Mouse (Mus musculus) layer of hippocampus, adult 2 months (tissue): ENCODE measurements around the gene Hebp1. TPM values are rescaled to one million over a fixed set of nuclear protein-coding genes. Genes with fewer than 3 reads are reported as not detected.

Experiments used
- DNase-seq, 2 experiments: peaks; one replicate each; pipeline ENCODE4 v3.0.0; 2022; ENCODE audit warnings: low spot score in 2 of 2
- H3K27ac ChIP-seq: fragments of 200-600 bp; 2 replicates; pipeline ENCODE4 v1.8.1; 2022
- H3K4me3 ChIP-seq: fragments of 200-600 bp; 2 replicates; pipeline ENCODE4 v1.8.1; 2022; ENCODE audit warnings: mild to moderate bottlenecking
- CTCF ChIP-seq: fragments of 200-600 bp; conservative IDR thresholded peaks from 2 replicates; pipeline ENCODE4 v1.8.1; 2022; ENCODE audit warnings: antibody characterized with exemption, mild to moderate bottlenecking, moderate library complexity
- long read RNA-seq, 2 experiments: library from polyadenylated mRNA; stranded (forward); transcript quantifications; one replicate each; pipeline ENCODE4 v2.0.0; 2021; ENCODE audit warnings: borderline mapping rate in 2 of 2
- total RNA-seq, 2 experiments: library from RNA; stranded (reverse); gene quantifications; 2 replicates each; pipeline ENCODE4 v1.2.3; 2021

Gene Hebp1
- 10 to 100 TPM; 74.1 to 79.1 TPM for total RNA-seq
- long read RNA-seq, experiment 1, partial matches to known transcripts: 0 of 6 reads
- long read RNA-seq, experiment 1, other reads (novel, unspliced or antisense): 3 of 6 reads
- long read RNA-seq, experiment 2, transcript Hebp1-201 (4 exons, 1,058 nt): major isoform, 7 of 11 reads
- long read RNA-seq, experiment 2, partial matches to known transcripts: 0 of 11 reads
- long read RNA-seq, experiment 2, other reads (novel, unspliced or antisense): 4 of 11 reads

DNA sequence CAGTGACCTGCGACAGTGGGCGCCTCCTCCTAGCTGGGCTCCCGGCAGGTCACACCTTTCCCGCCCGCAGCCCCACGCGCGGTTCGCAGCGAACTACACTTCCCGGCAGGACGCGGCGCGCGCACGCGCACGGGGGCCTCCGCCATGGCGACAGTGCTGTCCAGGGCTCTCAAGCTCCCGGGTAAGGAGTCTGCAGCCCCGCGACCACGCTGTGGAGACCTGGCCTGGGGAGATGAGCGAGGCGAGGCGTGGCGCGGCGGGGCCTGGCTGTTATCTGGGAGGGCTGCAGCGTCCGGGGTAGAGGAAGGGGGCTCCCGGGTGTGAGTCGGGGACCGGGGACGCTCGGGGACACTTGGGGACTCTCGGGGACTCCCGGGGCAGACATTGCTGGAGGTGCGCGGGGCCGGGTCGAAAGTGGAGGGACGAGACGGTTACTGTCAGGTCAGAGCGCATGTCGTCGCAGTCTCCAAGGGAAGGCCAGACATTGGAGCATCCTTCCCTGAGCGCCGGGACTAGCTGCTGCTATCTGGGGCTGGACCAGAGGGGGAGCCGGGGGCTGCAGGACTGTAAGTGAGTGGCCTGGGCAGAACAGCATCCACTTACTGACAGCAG is at the start of gene Hebp1, which contains the start of gene Fam234b:
Hebp1 (minus strand) TSS at position 102 of the 612 bp plus-strand sequence.
Fam234b (plus strand) TSS at position 57 of the 612 bp plus-strand sequence.
- peak within 1 kb of the TSS; percentile 96 for H3K27ac ChIP-seq
- peak within 1 kb of the TSS; percentile 86 for H3K4me3 ChIP-seq
- TF ChIP-seq CTCF: peak; percentile 52
- DNase-seq: peak; percentile 84 to 89

DNA sequence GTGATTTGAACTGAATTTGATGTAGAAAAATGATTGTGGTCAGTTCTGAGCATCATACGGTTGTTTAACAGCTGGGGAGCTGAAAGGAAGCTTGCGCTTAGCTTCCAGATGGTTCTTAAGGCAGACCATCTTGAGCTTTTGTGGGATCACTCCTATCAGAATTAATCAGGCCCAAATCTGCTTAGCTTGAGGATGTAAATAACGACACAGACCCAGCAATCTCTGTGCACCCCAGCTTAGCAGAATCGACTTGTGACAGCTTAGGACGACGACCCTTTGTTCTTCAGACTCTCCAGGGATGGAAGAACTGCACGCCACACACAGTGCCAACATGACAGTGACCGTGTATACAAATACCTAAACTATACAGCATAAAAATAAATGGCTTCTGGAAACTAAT is 47.8 kb upstream of the Hebp1 start:
- DNase-seq: no peak
- no peak overlapping the region for H3K27ac ChIP-seq
- no peak overlapping the region for H3K4me3 ChIP-seq
- TF ChIP-seq CTCF: no peak

DNA sequence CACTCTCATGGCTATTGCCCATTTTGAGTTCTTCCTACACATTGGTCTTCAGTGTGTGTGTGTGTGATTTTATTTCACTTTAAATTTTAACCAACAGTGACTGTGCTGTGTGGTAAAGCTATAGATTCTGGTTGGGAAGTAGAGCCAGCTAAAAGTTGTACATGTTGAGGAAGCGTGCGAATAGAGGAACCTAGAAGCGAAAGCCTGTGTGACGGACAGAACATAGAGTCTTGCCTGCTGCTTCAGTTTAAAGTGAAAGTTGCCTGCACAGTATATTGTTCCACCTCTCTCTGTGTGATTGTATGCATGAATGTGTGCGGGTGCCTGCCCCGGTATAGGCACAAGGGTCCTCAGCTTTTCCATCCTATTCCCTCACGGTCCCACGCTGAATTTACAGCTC is 42.5 kb upstream of the Hebp1 start:
- H3K27ac ChIP-seq: no peak overlapping the region
- no peak for DNase-seq
- H3K4me3 ChIP-seq: no peak overlapping the region
- TF ChIP-seq CTCF: no peak

DNA sequence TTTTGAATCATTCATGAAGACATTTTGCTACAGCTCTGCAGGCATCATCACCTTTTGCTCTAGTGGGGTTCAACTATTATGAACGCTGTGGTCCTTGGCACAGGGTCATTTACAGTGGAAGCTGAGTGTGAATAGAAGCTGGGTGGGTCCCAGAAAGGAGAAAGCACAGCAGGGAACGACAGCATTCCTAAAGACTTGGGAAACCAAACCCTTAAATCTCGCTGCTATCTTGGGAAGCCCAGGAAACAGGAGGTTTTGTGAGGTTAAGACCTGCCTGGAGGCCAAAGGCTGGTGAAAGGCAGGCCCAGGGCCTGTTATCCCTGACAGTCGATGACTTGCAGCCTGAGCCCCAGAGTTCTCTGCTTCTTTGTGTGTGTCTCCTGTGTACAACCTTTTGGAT is 40.4 kb upstream of the Hebp1 start:
- DNase-seq: no peak
- H3K4me3 ChIP-seq: no peak overlapping the region

DNA sequence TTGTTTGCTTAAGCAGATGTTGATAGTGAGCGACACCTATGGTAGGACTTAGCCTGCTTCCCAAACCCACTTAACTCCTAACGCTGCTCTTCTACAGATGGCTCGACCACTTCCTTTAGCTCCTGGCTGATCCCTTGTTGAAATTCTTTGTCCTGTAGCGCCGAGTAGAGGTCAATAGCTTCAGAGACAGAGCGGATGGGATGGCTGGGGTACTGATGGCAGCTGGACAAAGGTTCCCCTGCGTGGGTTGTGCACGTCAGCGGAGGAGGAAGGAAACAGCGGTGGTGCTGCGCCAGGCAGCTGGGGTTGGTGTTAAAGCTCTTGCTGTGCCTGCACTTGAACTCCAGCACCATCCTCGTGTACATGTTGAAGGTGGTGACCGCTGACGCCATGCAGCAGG is 39.5 kb upstream of the Hebp1 start:
- no peak for DNase-seq
- H3K27ac ChIP-seq: no peak overlapping the region
- H3K4me3 ChIP-seq: no peak overlapping the region
- TF ChIP-seq CTCF: no peak

More for the DNA sequence above, 40.4 kb upstream of the Hebp1 start:
- no peak overlapping the region for H3K27ac ChIP-seq
- no peak for TF ChIP-seq CTCF

DNA sequence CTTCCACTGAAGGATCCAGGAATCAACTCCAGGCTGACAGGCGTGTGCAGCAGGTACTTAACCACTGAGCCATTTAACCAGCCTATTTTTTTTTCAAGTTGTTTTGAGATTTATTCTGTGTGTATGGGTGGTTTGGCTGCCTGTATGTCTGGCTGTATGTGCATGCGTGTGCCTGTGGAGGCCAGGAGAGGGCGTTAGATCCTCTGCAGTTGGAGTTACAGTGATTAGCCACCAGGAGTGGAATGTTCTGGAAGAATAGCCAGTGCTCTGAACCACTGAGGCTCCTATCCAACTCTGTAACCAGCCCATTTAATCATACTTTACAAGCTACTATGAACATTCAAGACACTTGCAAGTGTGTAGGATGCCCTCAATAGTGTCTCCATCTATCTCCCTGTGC is 38.8 kb upstream of the Hebp1 start:
- TF ChIP-seq CTCF: peak; percentile 53
- no peak for DNase-seq
- no peak overlapping the region for H3K4me3 ChIP-seq
- H3K27ac ChIP-seq: no peak overlapping the region

DNA sequence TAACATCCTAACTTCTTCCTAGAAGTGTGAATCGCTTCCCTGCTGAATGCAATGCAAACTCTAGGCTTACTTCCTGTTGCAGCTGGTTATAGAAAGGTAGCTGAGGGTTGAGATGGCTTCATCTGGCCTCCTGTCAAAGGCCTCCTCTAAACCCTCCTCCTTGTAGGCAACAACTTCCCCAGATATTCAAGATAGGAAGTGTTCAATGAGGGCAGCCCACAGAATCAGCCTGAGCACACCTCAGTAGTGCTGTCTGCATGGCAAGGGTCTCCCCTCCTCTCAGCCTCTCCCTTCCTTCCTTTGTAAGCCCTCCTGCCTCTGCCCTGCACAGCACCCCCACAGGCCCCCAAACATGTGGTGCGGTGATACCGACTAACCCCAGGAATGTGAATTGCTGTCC is 37.9 kb upstream of the Hebp1 start:
- no peak for DNase-seq
- no peak overlapping the region for H3K27ac ChIP-seq
- H3K4me3 ChIP-seq: no peak overlapping the region
- no peak for TF ChIP-seq CTCF

DNA sequence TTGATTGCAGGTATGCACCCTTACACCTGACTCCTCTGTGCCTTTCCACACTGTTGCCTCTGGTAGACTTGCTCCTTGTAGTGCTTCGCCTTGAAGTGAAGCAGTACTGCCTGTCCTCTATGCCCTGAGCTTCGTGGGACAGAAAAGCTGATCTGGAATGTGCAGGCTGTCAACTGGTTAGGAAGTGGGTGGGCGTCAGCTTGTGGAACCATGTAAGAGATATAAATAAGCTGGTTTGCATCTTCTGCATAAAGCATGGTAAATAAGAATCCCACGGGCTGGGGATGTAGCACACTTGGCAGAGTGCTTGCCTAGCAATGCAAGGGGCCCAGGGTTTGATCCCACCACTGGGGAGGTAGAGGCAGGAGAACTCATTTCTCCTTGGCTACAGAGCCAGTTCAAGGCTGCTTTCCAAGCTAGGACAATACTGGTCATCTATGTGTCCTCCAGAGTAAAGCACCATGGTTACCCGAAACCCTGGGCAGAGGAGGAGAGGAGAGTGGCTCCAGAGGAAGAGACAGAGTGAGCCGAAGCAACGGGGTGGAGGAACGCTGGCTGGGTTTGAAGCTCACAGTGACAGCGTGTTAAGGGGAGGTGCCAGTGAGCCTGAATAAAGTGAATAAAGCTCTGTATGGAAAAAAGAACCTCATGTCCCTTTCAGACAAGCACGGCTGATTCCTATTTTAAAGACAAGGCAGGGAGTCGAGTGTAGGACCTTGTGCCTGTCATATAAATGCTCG is 34.8 kb upstream of the Hebp1 start:
- TF ChIP-seq CTCF: no peak
- H3K27ac ChIP-seq: peak overlapping the region; percentile 75
- DNase-seq: peak in 1 of 2 experiments; percentile 31
- no peak overlapping the region for H3K4me3 ChIP-seq

DNA sequence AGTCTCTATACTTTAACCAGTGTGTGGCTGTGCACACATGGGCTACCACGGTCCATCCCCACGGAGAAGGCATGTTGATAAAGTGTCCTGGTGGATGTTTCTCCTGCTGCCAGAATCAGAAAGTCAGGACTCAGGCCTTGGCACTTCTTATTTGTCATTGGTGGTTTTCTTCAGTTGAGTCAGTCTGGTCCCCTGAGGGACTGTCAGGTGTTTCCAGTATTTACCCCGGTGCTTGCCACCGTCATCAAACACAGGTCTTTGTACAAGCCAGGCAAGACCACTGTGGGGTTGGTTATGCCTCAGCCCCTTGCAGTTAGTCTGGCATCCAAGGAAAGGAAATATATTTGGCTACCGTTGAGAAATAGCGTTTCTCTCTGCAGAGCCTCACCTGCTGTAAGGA is 32.8 kb upstream of the Hebp1 start:
- H3K27ac ChIP-seq: no peak overlapping the region
- no peak overlapping the region for H3K4me3 ChIP-seq
- TF ChIP-seq CTCF: no peak
- DNase-seq: no peak

DNA sequence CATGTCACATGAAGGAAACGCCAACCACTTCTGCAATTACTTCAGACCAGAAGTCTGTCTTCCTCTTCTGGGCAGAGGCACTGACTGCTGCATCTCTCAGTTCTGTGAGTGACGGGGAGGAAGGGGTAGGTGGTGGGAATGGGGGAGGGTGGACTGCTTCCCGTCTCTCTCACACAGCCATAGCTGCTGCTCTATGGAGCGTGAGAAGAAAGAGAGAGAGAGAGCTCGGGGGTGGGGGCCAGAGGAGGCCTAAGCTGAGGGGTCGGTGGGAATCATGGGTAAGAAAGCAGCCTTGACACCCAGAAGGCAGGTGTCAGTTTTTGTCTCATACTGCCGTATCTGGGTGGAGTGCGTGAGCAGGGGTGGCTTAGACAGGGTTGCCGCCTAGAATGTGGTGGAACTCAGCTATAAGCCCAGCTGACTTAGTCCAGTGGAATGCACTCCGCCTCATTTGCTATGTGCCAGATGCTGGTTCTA is 30.7 kb upstream of the Hebp1 start:
- DNase-seq: no peak
- Histone ChIP-seq H3K27ac (peak overlapping the region; percentile 60), H3K4me3 (no peak overlapping the region)
- no peak for TF ChIP-seq CTCF

DNA sequence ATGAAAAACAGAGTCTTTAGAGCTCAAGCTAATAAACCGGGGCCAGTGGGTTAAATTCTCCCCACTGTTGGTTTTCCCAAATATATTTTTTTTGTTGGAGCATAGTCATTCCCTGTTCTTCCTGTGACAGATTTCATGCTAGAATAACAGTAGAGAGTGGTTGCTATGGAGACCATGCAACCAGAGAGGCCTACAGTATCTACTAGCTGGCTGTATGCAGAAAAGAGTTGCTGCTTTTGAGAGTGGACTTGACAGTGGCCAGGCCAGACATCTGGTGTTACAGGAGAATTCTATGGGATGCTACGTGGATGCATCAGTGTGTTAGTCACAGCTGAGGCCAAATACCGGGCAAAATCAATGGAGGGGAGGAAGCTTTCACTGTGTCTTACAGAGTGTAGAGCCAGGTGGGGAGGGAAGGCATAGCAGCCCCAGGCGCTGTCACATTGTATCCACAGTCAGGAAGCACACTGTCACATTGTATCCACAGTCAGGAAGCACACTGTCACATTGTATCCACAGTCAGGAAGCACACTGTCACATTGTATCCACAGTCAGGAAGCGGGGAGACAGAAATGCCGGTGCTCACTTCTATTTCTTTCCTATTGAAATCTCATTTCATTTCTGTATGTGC is 26.1 kb upstream of the Hebp1 start:
- H3K27ac ChIP-seq: peak overlapping the region; percentile 72
- H3K4me3 ChIP-seq: no peak overlapping the region
- DNase-seq: peak in 1 of 2 experiments; percentile 55
- TF ChIP-seq CTCF: no peak

DNA sequence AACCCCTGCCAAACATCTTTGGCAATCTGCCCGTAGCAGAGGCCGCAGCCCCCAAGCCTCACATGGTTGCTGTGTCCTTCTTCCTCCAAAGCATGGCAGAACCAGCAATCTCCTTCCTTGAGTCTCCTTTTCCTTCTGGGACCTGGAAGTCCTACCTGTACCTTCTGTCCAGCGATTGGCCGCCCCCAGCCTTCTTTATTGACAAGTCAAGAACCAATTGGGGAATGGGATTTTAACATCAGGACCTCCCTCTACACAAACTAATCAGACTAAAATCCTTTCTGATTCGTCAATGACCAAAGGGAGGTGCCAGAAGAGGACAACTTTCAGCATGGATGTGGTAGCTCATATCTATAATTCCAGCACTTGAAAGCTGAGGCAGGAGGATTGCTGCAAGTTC is 22.1 kb upstream of the Hebp1 start:
- no peak for TF ChIP-seq CTCF
- peak overlapping the region; percentile 23; the same call in 1 of the 2 replicates for H3K27ac ChIP-seq
- no peak overlapping the region for H3K4me3 ChIP-seq
- DNase-seq: no peak

DNA sequence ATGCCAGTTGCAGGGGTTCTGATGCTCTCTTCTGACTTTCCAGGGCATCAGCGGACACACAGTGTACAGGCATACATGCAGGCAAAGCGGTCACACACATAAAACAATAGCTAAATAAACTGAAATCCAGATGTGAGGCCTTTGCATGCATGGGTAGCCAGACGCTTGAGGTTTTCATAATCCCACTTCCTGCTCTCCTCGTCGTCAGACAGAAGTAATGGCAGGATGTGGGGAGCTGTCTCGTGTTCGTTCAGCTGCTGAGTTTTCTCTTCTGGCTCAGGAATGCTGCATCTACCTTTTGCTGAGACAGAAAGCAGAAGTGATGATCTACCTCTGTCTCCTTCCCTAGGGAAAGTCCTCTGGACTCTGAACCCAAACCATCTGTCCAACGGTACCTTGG is 20.5 kb upstream of the Hebp1 start:
- no peak overlapping the region for H3K4me3 ChIP-seq
- peak overlapping the region; percentile 54; the same call in 1 of the 2 replicates for H3K27ac ChIP-seq
- no peak for DNase-seq
- no peak for TF ChIP-seq CTCF
